Mouse (Mus musculus): ENCODE measurements at regions not wholly inside any gene's neighbourhood (a gene's known extent, or its start where the extent isn't known, plus 50 kb on each side); places are given as distances from the start of the nearest gene placed in this dataset.

DNA sequence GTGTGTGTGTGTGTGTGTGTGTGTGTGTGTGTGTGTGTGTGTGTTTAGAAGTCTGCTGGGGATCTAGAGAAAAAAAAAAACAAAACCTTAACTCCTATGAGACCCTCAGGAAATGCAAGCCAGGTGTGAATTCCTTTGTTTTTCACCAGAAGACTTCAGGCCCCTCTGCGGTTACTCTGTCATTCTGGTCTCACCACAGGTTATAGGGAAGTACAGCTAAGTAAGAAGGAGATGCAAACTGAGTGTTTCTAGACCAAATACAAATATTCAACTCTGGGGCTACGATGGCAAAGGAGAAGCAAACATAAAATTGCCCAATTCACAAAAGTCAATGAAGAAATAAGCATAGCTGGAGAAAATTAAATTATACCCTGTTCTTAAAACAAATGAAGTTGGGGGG, 54.9 kb upstream of the Basp1 start:
- DNase-seq: no peak

DNA sequence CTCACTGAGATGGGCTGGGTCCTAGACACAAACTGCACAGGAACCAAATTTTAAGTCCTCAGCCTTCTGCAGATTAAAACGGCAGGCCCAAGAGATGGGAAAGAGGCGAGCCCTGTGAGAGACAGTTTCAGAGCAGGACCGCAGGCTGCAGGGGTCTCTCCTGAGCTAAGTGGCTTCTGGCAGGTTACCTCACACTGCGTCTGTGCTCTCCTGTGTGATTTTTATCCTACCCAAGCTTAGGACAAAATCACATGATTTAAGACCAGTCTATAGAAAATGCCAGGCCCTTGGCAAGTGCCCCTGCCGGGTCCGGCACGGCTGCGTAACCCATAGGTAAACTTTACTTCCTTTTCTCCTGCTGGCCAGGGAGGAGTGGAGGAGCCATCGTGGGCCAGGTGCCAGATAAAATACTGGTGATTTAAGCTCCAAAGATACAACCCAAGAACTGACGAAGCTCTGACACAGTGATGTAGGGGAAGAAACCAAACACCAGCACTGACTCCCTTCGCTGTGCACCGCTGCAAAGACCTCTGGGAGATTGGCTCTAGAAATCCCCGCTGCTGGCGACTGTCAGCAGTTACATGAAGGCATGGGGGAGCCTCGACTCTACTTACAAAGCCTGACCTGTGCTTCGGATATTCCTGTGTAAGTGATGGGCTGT, 55.8 kb upstream of the Basp1 start:
- DNase-seq: no peak

DNA sequence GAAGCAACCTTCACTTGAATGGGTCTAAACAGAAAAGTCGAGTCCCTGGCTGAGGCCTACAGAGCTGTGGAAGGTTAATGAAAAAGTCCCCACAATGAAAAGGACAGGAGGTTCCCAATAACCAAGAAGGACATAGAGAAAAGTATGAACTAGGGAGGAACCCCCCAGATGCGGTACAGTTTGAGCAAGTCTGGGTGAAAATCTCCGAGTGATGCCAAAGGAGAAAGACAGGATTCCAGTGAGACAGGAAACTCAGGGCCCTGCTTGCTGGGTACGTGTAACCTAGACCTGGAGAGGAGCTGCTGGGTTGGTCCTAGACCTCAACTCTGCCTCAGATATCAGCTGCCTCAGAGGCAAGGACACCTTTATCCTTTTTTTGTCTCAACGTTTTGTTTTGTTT, 57.8 kb upstream of the Basp1 start:
- DNase-seq: no peak

DNA sequence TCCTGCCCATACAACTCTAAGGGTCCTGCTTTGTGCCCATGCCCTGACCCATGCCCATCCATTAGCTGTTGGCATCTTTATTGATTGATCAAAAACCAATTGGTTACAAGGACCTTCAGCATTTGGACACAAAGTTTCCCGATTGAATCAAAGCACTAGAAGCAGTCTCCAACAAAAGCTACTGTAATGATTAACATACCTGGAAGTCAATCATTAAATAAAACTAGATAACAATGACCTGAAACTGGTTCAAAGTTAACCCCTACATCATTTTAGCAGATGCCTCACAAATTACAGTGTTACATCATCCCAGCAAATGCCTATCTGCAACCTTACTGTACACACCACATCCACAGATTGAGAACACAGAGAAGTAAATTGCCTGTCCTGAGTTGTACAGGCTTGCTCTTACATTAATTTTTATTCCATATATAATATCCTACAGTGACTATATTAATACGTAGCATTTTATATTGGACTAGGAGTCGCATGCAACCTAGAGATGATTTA, 59.7 kb upstream of the Basp1 start:
- DNase-seq: no peak

DNA sequence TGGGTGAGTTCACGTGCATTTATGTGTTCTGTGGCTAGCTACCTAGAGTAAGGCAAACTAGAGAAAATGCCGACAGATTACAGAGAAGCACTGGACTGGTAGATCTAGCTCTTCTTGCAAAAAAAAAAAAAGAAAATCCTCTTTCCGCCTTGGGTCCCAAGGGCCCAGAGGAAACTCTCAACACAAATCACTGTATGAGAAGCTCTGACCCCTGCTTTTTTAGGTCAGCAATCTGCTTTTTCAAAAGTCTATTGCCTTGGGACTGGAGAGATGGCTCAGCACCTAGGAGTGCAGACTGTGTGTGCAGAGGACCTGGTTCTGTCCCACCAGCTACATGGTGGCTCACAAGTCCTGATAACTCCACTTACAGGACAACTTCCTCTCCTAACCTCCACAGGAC, 60.5 kb upstream of the Basp1 start:
- no peak for DNase-seq

DNA sequence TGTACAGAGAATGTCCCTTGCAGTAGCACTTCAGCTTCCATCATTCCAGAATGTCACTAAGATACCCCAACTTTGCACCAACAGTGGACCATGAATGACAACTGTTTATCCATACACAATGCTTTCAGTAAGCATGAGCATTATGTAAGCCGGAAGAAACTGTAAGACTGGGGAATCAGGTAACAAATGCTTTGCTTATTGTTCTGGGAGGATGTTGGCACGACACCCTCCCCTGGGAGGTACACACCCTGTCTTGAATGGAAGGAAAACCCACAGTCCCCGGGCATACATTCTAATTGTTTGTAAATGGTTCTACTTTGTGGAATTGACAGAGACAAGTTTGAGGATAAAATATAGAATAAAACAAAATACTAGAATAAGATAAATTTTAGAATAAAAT, 69.0 kb upstream of the Basp1 start:
- no peak for DNase-seq

DNA sequence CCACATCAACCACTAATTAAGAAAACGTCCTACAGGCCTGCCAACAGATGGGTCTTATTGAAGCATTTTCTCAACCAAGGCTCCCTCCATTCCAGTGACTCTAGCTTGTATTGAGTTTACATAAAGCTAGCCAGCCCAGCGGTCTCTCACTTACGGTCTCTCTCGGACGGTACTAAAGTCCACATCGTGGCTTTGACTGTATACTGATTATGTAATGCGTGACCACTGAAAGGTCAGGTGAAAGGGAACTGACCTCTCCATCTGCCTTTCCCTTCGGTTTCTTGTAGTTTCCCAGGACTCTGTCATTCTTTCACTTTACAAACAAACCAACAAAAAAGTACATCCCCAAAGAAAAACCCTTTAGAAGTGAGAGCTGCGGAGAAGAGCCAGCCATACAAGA, 71.8 kb upstream of the Basp1 start:
- peak; percentile 23 for DNase-seq

DNA sequence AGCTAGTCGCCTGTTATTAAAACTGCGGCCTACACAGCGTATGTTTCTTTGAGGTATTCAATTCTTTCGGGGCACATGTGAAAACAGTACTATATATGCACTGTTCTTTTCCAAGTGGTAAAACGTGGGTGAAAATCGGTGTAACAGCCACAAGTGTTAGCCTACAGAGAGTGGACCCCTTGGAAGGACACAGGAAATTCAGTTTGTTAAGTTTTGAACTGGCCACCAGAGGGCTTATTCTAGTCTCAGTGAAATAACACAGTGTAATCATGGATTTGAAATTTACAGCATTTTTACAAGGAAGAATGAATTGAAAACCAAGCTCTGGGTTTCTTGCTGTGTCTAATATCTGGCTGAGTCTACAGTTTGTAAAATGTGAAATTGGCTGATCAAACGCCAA, 72.6 kb upstream of the Basp1 start:
- DNase-seq: no peak

DNA sequence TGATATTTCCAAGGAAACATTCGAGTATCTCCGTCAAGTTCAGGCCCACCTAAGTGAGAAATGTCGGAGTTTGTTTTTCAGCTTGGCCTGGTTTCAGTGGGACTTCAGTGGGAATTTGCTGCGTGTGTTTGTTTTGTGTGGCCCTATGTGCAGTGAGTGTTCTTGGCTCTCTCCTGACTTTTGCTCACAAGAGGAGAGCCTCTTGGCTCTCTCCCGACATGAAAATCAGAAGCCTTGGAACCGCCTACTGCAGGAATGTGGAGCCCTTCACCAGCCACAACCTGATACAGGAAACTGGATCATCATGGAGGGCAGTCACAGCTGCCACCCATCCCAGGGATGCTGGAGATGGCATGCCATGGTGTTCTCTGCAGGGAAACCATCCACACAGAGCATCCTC, 76.2 kb upstream of the Basp1 start:
- DNase-seq: no peak

DNA sequence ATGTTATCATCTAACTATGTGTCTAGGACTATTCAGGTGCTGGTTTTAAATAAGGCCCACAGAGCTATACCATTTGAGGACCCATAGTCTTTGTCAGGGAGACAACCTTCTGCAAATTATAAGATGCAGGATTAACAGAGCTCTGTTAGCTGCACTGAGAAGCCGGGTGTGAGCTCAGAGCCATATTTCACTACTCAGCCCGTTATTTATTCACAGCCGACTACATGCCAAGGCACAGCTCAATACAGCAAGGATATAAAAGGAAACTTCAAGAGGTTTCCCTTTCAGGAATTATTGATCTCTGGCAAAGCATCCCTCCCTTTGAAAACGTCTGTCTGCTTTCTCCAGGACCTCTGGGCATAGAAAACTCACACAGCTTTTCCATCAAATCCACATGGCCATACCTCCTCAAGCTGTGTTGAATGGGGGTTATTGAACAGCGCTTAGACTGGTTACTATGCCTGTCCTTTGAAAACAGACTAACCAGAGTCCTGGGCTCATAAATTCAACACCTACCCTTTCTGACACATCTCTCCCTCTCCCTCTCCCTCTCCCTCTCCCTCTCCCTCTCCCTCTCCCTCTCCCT, 78.7 kb upstream of the Basp1 start:
- DNase-seq: no peak

DNA sequence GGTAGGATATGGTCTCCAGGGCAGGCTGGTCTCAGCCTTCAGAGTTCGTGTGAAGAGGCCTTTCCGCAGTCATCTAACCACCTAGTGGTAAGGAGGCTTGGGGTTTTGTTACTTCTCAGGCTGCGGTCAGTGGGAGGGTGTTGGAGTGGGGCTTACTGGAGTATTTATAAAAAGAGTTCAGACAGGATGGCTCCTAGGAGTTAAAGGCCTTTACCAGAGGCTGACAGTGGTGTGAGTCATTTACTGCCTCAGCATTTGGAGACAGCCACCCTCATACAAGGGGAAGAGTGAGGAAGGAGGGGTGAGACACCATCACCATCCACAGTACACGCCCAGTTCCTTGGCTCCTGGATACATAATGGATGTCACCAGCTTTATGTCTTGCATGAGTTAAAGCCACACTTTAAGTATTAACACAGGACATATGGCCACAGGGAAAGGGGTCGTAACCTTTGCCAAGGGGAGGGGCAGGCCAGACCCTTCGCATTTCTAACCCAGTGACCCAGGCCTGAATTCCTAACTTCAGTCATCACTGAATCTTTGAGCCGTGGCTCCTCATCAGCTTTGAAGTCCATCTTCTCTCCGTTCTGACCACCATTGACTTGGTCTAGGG, 81.2 kb upstream of the Basp1 start:
- DNase-seq: no peak

DNA sequence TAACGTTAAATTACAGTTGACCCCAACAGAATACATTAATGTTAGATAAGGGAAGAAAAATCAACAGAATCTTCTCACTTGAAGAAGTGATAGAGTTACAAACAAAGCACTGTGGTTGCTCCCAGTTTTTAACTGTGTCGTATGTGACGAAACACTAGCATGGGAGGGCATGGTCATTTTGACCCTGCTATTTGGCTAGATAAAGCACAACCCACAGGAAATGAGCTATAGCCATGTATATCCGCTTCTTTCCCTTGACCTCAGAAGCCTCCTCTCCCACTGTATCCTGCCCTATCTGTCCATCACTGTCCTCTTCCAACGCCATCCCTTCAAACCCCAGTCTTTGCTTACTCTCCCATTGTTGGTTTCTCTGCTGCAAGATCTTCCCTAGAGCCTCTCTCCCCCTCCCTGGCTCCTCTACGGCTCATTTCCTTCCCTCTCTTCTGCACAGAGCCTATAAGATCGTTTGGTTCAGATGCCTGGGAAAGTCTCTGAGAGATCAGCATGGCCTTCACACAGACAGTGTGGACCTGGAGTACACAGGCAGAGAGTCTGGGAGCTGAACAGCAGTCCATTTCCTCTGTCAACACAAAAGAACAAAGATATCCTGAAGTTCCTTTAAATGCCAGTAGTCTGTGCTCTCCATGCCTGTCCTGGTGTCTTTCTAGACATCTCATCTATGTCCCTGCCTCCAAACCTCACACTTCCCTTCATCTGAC, 82.5 kb upstream of the Basp1 start:
- no peak for DNase-seq

DNA sequence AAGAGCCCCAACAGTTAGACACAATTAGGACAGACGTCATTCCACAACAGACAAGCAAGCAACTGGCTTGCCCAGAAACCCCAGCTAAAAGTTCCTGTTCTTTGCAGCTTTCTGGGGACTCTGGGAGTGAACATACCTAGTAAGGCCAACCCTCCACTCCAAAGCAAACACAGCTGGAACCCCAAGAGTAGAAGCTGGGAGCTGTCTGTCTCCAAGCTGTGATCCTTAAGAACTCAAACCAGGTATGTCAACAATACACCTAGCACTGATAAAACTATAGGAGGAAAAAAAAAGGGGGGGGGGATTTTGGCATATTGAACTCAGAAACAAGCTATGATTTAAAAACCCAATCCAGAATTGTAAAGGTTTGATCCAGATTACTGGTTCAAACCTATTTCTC, 84.2 kb upstream of the Basp1 start:
- no peak for DNase-seq

DNA sequence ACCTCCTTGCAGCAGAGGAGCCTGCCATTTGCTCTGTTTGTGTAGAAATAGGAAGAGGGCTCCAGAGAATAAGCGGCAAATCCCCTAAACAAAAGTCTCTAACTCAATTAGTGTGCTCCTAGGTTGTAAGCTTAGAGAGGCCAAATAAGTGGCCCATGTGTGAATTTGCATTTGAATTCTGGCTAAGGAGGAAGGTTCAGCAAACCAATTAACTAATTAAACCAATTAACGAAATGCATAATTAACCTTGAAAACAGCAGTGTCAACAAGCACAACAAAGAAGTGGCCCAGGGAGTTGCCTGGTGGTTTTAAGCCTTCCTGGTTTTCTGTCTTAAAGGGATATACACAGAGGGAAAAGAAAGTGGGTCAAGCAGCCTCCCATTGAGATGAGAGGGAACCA, 84.9 kb upstream of the Basp1 start:
- no peak for DNase-seq

DNA sequence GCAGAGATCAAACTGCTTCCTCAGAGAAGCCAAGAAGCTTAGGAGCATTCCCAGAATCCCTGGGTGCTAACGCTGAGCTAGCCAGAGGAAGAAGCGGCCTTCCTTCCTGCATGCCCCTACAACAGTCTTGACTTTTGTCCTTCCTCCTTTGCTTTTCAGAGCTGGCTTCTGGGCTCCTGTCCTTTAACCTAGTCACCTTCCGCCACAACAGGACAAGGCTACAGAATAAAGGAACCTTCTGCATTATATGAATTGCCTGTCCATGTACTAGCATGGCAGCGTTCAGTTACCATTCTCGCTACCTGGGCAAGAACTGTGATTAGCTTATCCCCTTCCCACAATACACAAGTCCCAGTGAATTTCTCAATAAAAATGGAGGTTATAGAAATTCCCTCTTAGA, 88.9 kb upstream of the Basp1 start:
- DNase-seq: no peak

DNA sequence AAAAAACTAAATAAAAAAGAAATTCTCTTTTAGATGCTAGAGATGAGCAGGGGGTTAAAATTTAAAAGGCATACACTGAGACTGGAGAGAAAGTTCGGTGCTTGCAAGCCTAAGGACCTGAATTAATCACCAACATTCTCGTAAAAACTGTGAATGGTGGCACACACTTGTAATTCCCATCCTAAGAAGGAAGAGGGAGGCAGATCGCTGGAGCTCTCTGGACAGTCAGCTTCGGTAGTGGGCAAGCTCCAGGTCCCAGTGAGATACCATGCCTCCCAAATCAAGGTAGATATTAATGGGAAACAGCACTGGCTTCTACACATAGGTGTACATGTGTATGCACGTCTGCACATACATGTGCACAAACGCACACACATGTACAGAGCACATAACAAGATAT, 89.5 kb upstream of the Basp1 start:
- DNase-seq: no peak

DNA sequence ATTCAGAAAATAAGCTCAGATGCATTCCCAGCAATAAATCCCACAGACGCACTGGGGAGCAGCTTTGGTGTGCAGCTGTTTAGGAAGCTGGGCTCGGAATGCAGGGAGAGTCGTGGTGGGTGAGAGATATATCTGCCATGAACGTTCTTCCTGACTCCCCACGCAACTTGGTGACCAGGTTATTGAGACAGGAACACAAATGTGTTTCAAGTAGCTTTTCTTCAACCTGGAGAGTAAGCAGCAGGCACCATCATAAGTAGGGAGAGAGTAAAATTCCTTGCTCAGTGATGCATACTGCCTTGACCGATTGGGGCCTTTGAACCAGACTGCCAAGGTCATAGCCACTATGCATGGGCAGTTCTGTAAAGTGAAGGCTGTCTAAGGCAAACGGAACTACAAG, 95.6 kb upstream of the Basp1 start:
- no peak for DNase-seq

DNA sequence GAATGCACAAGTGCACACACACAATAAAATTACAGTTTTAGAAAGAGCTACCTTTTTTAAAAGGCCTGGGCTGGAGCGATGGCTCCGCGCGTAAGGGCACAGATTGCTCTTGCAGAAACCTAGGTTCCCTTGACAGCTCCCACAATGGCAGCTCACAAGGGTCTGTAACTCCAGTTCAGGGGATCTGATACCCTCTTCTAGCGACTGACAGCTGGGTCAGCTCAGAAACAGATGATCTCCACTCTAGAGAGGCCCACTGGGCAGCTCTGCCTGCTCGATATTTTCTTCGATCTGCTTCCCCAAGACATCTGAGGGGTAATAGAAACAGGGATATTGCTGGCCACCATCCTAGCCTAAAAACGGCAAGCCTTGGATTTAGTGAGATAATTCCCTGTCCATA, 96.0 kb upstream of the Basp1 start:
- DNase-seq: no peak

DNA sequence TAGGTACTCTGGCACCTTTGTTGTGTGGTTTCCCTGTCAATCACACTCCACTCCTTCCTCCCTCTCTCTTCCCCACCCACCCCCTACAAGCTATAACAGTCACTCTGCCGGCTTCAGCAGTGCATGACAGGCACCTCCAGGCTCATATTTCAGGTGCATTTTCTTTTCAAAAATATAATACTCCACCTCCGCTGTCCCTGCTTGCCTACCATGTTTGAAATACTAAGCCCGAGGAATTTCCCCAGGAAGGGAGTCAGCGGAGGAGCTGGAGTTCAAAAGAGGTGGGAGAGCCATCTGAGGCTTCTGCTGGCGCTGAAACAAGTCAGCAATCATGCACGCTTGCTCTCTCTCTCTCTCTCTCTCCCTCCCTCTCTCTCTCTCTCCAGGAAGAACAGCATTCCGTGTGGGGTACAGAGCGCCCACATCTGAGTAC, 96.5 kb upstream of the Basp1 start:
- peak; percentile 22 for DNase-seq

DNA sequence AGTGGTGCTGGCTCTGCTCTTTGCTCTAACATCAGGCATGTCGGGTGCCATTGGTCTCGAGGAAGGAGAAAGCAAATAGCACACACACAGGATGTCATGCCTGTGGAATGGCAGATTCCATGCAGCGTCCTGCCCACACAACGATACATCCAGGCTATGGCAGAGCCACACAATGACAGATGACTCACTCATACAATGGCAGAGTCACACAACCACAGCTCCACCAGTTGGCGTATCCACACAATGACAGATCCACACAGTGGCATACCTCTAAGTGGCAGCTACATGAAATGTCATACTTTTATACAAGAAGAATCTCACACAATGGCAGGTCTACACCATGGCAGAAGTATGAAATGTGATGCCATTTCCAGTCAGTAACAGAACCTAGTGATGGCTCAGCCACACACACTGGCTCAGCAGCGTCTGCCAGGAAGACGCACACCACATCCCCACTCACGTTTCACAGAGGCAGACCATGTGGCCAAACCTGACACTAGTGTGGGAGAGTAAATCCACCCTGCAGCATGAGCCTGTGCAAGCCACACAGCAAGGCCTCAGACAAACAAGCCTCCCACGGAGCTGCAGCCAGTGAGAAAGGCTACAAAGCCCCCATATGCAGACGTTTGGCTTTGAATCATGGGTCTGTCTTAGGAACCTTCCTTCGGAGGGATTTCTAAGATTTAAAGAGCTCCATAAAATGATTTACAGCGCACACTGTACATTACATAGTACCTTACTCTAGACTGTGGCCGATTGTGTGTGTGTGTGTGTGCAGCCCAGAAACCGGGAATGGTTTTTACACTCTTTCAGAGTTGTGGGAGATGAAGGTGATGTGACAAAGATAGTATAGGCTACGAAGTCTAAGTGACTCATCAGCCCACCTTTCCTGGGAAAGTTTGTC, 104.0 kb upstream of the Myo10 start:
- no peak for DNase-seq

DNA sequence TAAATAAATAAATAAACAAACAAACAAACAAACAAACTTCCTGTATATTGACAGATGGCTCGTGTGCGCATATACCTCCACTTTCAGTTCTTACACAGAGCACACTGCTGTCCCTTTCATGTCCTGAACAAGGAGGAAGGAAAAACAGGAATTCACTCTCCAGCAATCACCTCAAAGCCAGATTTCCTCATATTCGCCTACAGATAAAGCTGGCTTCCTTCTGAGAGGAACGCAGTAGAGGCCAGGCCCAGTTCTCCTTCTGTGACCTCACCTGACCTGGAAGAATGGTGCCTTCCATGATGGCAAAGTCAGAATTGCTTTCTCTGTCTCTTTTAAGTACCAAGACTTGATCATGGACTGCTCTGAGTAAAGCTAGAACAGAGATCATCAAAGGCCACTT, 98.1 kb upstream of the Myo10 start:
- no peak for DNase-seq

DNA sequence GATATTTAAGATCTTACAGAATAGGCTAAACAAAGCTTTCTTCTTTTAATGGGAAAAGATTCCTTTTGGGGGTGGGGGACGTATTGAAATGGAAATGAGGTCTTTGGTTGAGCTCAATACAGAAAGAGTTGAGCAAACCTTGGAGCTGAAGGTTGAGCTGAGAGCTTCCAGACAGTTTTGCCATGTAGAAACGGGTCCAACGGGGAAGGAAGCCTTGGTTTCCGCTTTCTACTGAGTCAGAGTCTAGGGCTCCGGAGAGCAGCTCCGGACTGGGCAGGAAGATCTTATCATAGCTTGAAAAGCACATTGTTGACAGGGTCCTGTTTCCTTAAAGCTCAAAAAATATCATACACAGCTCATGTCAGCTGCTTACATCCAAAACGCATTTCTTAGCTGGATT, 97.0 kb upstream of the Myo10 start:
- no peak for DNase-seq

Measured in liver (tissue).